Mouse (Mus musculus) MEL (cell line): ENCODE data around the gene Acot13.

Source experiments
- CTCF ChIP-seq, 3 experiments: IDR thresholded peaks in 2 of 3; conservative IDR thresholded peaks in 1 of 3; 2 replicates each; pipeline ENCODE4 v1.5.1; 2011 to 2012; ENCODE audit warnings: low read length in 3 of 3, low read depth in 2 of 3, mild to moderate bottlenecking in 2 of 3, improper control_type of control experiment in 1 of 3, inconsistent platforms in 1 of 3, mixed read lengths in 1 of 3, moderate library complexity in 1 of 3; ENCODE audit not compliant: control insufficient read depth in 1 of 3, insufficient read depth in 1 of 3, poor library complexity in 1 of 3, severe bottlenecking in 1 of 3
- E2F4 ChIP-seq: IDR thresholded peaks from 2 replicates; pipeline ENCODE4 v1.6.1; 2011; ENCODE audit warnings: low read depth, low read length, improper control_type of control experiment, borderline replicate concordance
- ETS1 ChIP-seq: IDR thresholded peaks from 2 replicates; pipeline ENCODE4 v1.6.1; 2012; ENCODE audit warnings: low read depth, mild to moderate bottlenecking, inconsistent platforms, low read length, improper control_type of control experiment, moderate library complexity
- KAT2A ChIP-seq: conservative IDR thresholded peaks from 2 replicates; pipeline ENCODE4 v1.6.1; 2012; ENCODE audit warnings: low read depth, low read length, improper control_type of control experiment, inconsistent platforms
- MYC ChIP-seq: IDR thresholded peaks from 2 replicates; pipeline ENCODE4 v1.6.1; 2011; ENCODE audit warnings: low read depth, mild to moderate bottlenecking, low read length, improper control_type of control experiment, moderate library complexity
- POLR2A ChIP-seq, 2 experiments: IDR thresholded peaks; 2 replicates each; pipeline ENCODE4 v1.6.1; 2011 to 2012; ENCODE audit warnings: low read length in 2 of 2, mild to moderate bottlenecking in 2 of 2, control low read depth in 1 of 2, improper control_type of control experiment in 1 of 2, low read depth in 1 of 2, moderate library complexity in 1 of 2; ENCODE audit not compliant: control insufficient read depth in 1 of 2, insufficient read depth in 1 of 2, poor library complexity in 1 of 2
- UBTF ChIP-seq: IDR thresholded peaks from 2 replicates; pipeline ENCODE4 v1.6.1; 2012; ENCODE audit warnings: low read depth, mild to moderate bottlenecking, inconsistent platforms, low read length, improper control_type of control experiment, moderate library complexity, borderline replicate concordance; ENCODE audit not compliant: insufficient read depth
- ZC3H11A ChIP-seq: IDR thresholded peaks from 2 replicates; pipeline ENCODE4 v1.6.1; 2012; ENCODE audit warnings: low read depth, mild to moderate bottlenecking, inconsistent platforms, low read length, improper control_type of control experiment

DNA sequence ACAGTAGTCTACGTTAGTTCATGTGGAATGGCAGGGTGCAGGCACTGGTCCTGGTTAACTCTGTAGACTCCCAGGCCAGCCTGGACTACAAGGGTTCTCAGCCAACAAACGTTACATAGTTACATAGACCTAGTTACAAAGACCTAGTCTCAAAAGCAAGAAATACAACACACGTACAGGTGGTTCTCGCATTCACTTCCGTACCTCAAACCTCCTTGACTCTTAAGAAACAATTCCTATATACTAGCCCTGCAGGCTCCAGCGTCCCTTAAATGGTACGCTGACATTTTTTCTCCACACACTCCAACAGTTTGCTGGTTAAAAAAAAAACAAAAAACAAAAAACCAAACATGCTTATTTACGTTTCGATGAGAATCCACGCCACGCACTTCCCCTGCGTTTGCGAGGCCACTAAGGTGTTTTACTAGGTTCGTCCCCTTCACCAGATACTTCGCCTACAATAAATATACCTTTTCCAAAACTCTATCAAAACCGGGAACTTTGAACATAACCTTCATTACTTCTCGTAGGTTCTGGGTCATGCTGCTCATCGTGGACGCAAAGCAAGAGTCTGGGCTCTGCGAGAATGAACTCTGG, 486 bp downstream of the Acot13 start:
- TF ChIP-seq CTCF (IDR thresholded peaks at IDR 0.05 in 2 of 3, conservative IDR thresholded peaks at IDR 0.05 in 1 of 3; ENCODE audit: control insufficient read depth in 1 of 3, insufficient read depth in 1 of 3, low read depth in 2 of 3, low read length in 3 of 3, poor library complexity in 1 of 3, severe bottlenecking in 1 of 3) = no peak
- TF ChIP-seq E2F4 = no peak
- TF ChIP-seq MYC = peak; percentile 46
- no peak for TF ChIP-seq POLR2A (IDR thresholded peaks at IDR 0.05; ENCODE audit: control insufficient read depth in 1 of 2, insufficient read depth in 1 of 2, low read depth in 1 of 2, low read length in 2 of 2, poor library complexity in 1 of 2)
- no peak for TF ChIP-seq UBTF
- no peak for TF ChIP-seq KAT2A
- no peak for TF ChIP-seq ETS1
- no peak for TF ChIP-seq ZC3H11A
